Mouse (Mus musculus) E14TG2a.4 (cell line): ENCODE results near the gene Srsf4.

Experiments
- CTCF ChIP-seq: conservative IDR thresholded peaks from 2 replicates; pipeline ENCODE4 v1.5.1; 2014; ENCODE audit warnings: low read length
- NANOG ChIP-seq: IDR thresholded peaks from 2 replicates; pipeline ENCODE4 v1.6.1; 2014; ENCODE audit warnings: borderline replicate concordance, low read length, mixed read lengths

GRCm38 (mm10) chr4:131874169-131874536, 736 bp downstream of the Srsf4 start:
- TF ChIP-seq CTCF (no peak), NANOG (no peak)
